Mouse (Mus musculus) midbrain, embryonic 16.5 days (tissue): Measurements from ENCODE around the gene Vangl1. TPM values are rescaled to one million over a fixed set of nuclear protein-coding genes. Genes with fewer than 3 reads are reported as not detected.

ENCODE experiments used
- ATAC-seq: fragments of 200-750 bp; cut with Nextera tagmentation; 2 replicates; pipeline ENCODE4 v1.8.0; 2017; ENCODE audit warnings: moderate TSS enrichment
- H3K27ac ChIP-seq: fragments of 300-500 bp; sonication (generic); 2 replicates; pipeline ENCODE4 v1.5.1; 2014; ENCODE audit warnings: mild to moderate bottlenecking, low read length, mixed read lengths
- H3K27me3 ChIP-seq: fragments of 300-500 bp; sonication (generic); 2 replicates; pipeline ENCODE4 v1.6.1; 2014; ENCODE audit warnings: low read depth, low read length, mixed read lengths; ENCODE audit not compliant: control insufficient read depth, insufficient read depth
- H3K36me3 ChIP-seq: fragments of 300-500 bp; sonication (generic); 2 replicates; pipeline ENCODE4 v1.6.1; 2014; ENCODE audit warnings: mild to moderate bottlenecking, low read length, moderate library complexity, mixed read lengths; ENCODE audit not compliant: control insufficient read depth, insufficient read depth
- H3K4me1 ChIP-seq: fragments of 300-500 bp; sonication (generic); 2 replicates; pipeline ENCODE4 v1.6.1; 2014; ENCODE audit warnings: mild to moderate bottlenecking, low read length, mixed read lengths; ENCODE audit not compliant: control insufficient read depth, insufficient read depth
- H3K4me2 ChIP-seq: fragments of 300-500 bp; sonication (generic); 2 replicates; pipeline ENCODE4 v1.6.1; 2014; ENCODE audit warnings: mild to moderate bottlenecking, low read length, mixed read lengths
- H3K4me3 ChIP-seq: fragments of 300-500 bp; sonication (generic); 2 replicates; pipeline ENCODE4 v1.5.1; 2014; ENCODE audit warnings: low read depth, mild to moderate bottlenecking, low read length, moderate library complexity, mixed read lengths
- H3K9ac ChIP-seq: fragments of 300-500 bp; sonication (generic); 2 replicates; pipeline ENCODE4 v1.6.1; 2014; ENCODE audit warnings: low read depth, low read length, mixed read lengths
- H3K9me3 ChIP-seq: fragments of 300-500 bp; sonication (generic); replicated peaks from 2 replicates; pipeline ENCODE4 v1.6.1; 2014; ENCODE audit warnings: mild to moderate bottlenecking, low read length, mixed read lengths; ENCODE audit not compliant: control insufficient read depth, poor library complexity, severe bottlenecking
- WGBS: fragments of 180-500 bp; shearing (Covaris S2); extraction: QIAGEN DNeasy Blood & Tissue Kit; methylation state at CpG from one replicate; pipeline ENCODE4 v1.1.7; 2014; 5-methylcytosine and 5-hydroxymethylcytosine counted together
- polyA plus RNA-seq: library from polyadenylated mRNA; unstranded; fragments of >200 nt; fragmentation: Nextera tagmentation; extraction: Ambion mirVana; gene quantifications from 2 replicates; pipeline ENCODE4 v1.2.1, GENCODE M21; 2015

Gene Vangl1
- polyA plus RNA-seq, 1 experiment from 2014 or later, result 8.9 TPM

GRCm38 (mm10) chr3:102222756-102223155, 18.3 kb upstream of the Vangl1 start:
- no peaks in the 10 kb centered on the region for H3K36me3 ChIP-seq
- no peaks in the 10 kb centered on the region for H3K4me1 ChIP-seq
- H3K4me2 ChIP-seq, result no peak overlapping the region
- no peak overlapping the region for H3K9ac ChIP-seq
- no peaks in the 10 kb centered on the region for H3K9me3 ChIP-seq
- WGBS, result 86% methylated on average over 8 of the region's 8 CpGs
- peak; percentile 28; the same call in 1 of the 2 replicates for ATAC-seq
- H3K27me3 ChIP-seq, result no peaks in the 10 kb centered on the region
- H3K4me3 ChIP-seq, result no peak overlapping the region
- no peak overlapping the region for H3K27ac ChIP-seq

- WGBS, result 83% methylated on average over 2 of the region's 2 CpGs
- H3K4me3 ChIP-seq, result no peak overlapping the region
- H3K9me3 ChIP-seq, result no peaks in the 10 kb centered on the region
- H3K27ac ChIP-seq, result no peak overlapping the region
- ATAC-seq, result no peak
- no peaks in the 10 kb centered on the region for H3K4me1 ChIP-seq
- H3K27me3 ChIP-seq, result no peaks in the 10 kb centered on the region
- no peak overlapping the region for H3K4me2 ChIP-seq
- H3K36me3 ChIP-seq, result no peaks in the 10 kb centered on the region
- H3K9ac ChIP-seq, result no peak overlapping the region
These were observed 13.8 kb upstream of the Vangl1 start for GRCm38 (mm10) chr3:102218301-102218700.

GRCm38 (mm10) chr3:102214736-102215135, 10.2 kb upstream of the Vangl1 start:
- Histone ChIP-seq H3K4me3 (no peak overlapping the region), H3K4me1 (no peaks in the 10 kb centered on the region), H3K27ac (no peak overlapping the region), H3K9me3 (no peaks in the 10 kb centered on the region), H3K27me3 (no peaks in the 10 kb centered on the region), H3K9ac (no peak overlapping the region), H3K4me2 (no peak overlapping the region), H3K36me3 (no peaks in the 10 kb centered on the region)
- no peak for ATAC-seq
- 93% methylated on average over 4 of the region's 4 CpGs for WGBS

- no peak overlapping the region for H3K27ac ChIP-seq
- no peaks in the 10 kb centered on the region; the same call in 1 of the 2 replicates for H3K27me3 ChIP-seq
- 59% methylated on average over 4 of the region's 4 CpGs for WGBS
- no peak overlapping the region for H3K4me2 ChIP-seq
- H3K9ac ChIP-seq, result no peak overlapping the region
- H3K9me3 ChIP-seq, result no peaks in the 10 kb centered on the region
- no peak for ATAC-seq
- H3K4me1 ChIP-seq, result no peaks in the 10 kb centered on the region
- H3K36me3 ChIP-seq, result no peaks in the 10 kb centered on the region
- H3K4me3 ChIP-seq, result no peak overlapping the region
These were observed 9.8 kb upstream of the Vangl1 start for GRCm38 (mm10) chr3:102214299-102214698.

- Histone ChIP-seq H3K27ac (no peak overlapping the region), H3K4me2 (no peak overlapping the region), H3K4me3 (no peak overlapping the region), H3K36me3 (no peaks in the 10 kb centered on the region), H3K4me1 (no peaks in the 10 kb centered on the region), H3K27me3 (no peaks in the 10 kb centered on the region; the same call in 1 of the 2 replicates), H3K9ac (no peak overlapping the region), H3K9me3 (no peaks in the 10 kb centered on the region)
- 58% methylated on average over 6 of the region's 6 CpGs for WGBS
- 0 out of 2 replicates have a peak, but pooled peaks have one; percentile 25 for ATAC-seq
These were observed 8.4 kb upstream of the Vangl1 start for GRCm38 (mm10) chr3:102212896-102213295.

GRCm38 (mm10) chr3:102212336-102212735, 7.8 kb upstream of the Vangl1 start:
- Histone ChIP-seq H3K4me2 (no peak overlapping the region), H3K4me1 (no peaks in the 10 kb centered on the region), H3K27me3 (no peaks in the 10 kb centered on the region; the same call in 1 of the 2 replicates), H3K9ac (no peak overlapping the region), H3K4me3 (no peak overlapping the region), H3K36me3 (no peaks in the 10 kb centered on the region), H3K9me3 (no peaks in the 10 kb centered on the region), H3K27ac (no peak overlapping the region)
- WGBS, result 90% methylated on average over 15 of the region's 15 CpGs
- no peak for ATAC-seq

GRCm38 (mm10) chr3:102211340-102211739, 6.8 kb upstream of the Vangl1 start:
- 93% methylated on average over 2 of the region's 2 CpGs for WGBS
- no peak for ATAC-seq
- H3K27me3 ChIP-seq, result no peaks in the 10 kb centered on the region; the same call in 1 of the 2 replicates
- no peaks in the 10 kb centered on the region for H3K36me3 ChIP-seq
- H3K4me1 ChIP-seq, result no peaks in the 10 kb centered on the region
- H3K9me3 ChIP-seq, result no peaks in the 10 kb centered on the region
- H3K27ac ChIP-seq, result no peak overlapping the region
- no peak overlapping the region for H3K4me2 ChIP-seq
- H3K9ac ChIP-seq, result no peak overlapping the region
- no peak overlapping the region for H3K4me3 ChIP-seq

- H3K9me3 ChIP-seq, result no peaks in the 10 kb centered on the region
- H3K9ac ChIP-seq, result no peak overlapping the region
- 73% methylated on average over 3 of the region's 3 CpGs for WGBS
- H3K4me3 ChIP-seq, result no peak overlapping the region
- peaks cover under 1% of the 10 kb centered on the region; the same call in 1 of the 2 replicates for H3K4me1 ChIP-seq
- H3K4me2 ChIP-seq, result no peak overlapping the region
- no peak overlapping the region for H3K27ac ChIP-seq
- no peaks in the 10 kb centered on the region for H3K36me3 ChIP-seq
- H3K27me3 ChIP-seq, result no peaks in the 10 kb centered on the region; the same call in 1 of the 2 replicates
- ATAC-seq, result no peak
These were observed 6.3 kb upstream of the Vangl1 start for GRCm38 (mm10) chr3:102210775-102211174.

- Histone ChIP-seq H3K4me3 (no peak overlapping the region), H3K9ac (no peak overlapping the region), H3K4me2 (no peak overlapping the region), H3K4me1 (peaks cover 10% of the 10 kb centered on the region), H3K9me3 (no peaks in the 10 kb centered on the region), H3K27me3 (no peaks in the 10 kb centered on the region; the same call in 1 of the 2 replicates), H3K27ac (no peak overlapping the region), H3K36me3 (no peaks in the 10 kb centered on the region)
- 76% methylated on average over 6 of the region's 6 CpGs for WGBS
- no peak for ATAC-seq
These were observed 4.4 kb upstream of the Vangl1 start for GRCm38 (mm10) chr3:102208861-102209260.
